Mouse (Mus musculus): Measurements from ENCODE around the gene Pus10. TPM values are rescaled to one million over a fixed set of nuclear protein-coding genes. Genes with fewer than 3 reads are reported as not detected.

Gene Pus10
- polyA plus RNA-seq, 1 experiment from 2014 or later: 19.6 TPM

DNA sequence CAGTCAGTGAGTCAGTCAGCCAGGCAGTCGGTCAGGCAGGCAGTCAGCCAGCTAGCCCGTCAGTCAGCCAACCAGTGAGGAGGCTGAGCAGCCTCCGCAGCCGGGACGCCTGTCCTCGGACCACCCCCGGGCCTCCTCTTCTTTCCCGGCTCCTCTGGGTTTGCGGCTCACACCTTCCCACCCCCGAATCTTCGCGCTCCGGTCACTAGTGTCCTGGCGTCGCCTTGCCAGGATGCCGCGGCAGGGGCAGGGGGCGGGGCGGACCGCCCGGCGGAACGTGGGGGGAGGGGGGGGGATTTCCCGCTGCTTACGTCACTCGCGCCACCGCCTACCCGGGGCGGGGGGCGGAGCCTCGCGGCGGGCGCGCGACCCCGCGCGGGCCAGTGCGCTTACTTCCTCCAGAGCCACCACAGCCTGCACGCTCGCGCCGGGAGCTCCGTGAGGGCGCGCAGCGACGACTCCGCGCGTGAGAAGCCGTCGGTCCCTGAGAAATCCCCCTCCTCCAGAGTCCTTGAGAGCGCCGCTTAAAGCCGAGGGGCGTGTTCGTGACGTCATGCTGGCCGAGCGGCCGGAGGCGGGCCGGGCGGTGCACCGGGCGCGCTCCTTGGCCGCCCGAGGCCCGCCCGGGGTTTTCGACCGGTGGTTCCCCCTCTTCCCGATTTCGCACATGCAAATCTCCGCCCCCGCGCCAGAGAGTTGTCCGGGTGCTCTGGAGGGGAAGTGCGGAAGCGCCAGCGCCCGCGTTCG, 105.5 kb downstream of the Pus10 start, which contains the start of gene Rel:
Gene Rel, minus strand, starts transcription at position 211 of the 747 bp plus-strand sequence.
- Histone ChIP-seq H3K27ac (peak within 1 kb of the TSS; percentile 95), H3K27me3 (ENCODE audit: insufficient read depth, poor library complexity, severe bottlenecking) (no peaks in the 10 kb centered on the region), H3K4me3 (peak within 1 kb of the TSS; percentile 79), H3K36me3 (no peaks in the 10 kb centered on the region), H3K9me3 (no peaks in the 10 kb centered on the region), H3K4me1 (peaks cover 5% of the 10 kb centered on the region; the same call in 1 of the 2 replicates)
- DNase-seq (ENCODE audit: low spot score): peak; percentile 93
- WGBS: under 1% methylated on average over 72 of the region's 88 CpGs

DNA sequence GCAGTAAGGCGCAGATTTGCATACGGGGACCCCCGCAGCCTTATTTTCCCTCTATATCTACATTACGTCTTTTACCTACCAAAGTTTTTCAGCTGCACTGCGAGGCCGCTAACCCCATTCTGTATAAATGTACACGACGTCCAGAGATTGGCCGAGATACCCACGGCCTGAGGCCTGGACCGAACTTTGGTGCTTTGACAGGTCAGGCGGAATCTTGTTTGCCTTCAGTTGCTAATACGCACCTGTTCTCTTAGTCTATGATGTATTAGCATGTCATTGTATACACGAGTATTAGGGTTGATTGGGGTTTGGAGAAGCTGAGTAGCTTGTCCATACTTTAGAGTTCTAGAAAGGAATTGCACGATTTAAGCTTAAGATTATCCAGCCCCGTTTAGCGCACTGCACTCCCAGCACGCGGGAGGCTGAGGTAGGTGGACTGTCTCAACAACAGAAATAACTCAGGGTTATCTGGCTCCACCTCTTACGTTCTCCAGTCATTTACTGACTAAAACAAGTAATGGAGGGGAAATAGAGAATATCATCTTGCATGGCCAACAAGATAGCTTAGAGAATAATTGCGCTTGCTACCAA, 106.1 kb downstream of the Pus10 start:
- WGBS: 6% methylated on average over 21 of the region's 21 CpGs
- no peak for DNase-seq (ENCODE audit: low spot score)
- H3K36me3 ChIP-seq: no peaks in the 10 kb centered on the region
- H3K4me1 ChIP-seq: peaks cover 5% of the 10 kb centered on the region; the same call in 1 of the 2 replicates
- H3K9me3 ChIP-seq: no peaks in the 10 kb centered on the region
- no peaks in the 10 kb centered on the region for H3K27me3 ChIP-seq (ENCODE audit: insufficient read depth, poor library complexity, severe bottlenecking)
- H3K4me3 ChIP-seq: peak overlapping the region; percentile 79
- peak overlapping the region; percentile 95 for H3K27ac ChIP-seq

DNA sequence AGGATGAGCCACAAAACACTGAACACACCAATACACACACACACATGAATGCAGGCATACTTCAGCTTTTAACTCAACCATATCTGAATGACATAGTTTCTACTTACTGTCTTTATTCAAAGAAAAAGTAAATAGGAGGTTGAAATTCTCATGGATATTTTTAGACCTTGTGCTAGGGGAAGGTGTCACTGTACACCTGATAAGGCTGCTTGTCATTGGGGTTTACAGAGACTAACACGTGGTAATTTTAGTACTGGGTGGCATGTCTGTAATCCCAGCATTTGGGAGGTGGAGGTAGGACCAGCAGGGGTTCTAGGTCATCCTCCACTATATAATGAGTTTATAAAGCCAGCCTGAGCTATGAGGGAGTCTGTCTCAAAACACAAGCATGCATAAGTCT, 107.0 kb downstream of the Pus10 start:
- Histone ChIP-seq H3K4me1 (peaks cover 5% of the 10 kb centered on the region; the same call in 1 of the 2 replicates), H3K9me3 (no peaks in the 10 kb centered on the region), H3K27ac (no peak overlapping the region), H3K36me3 (no peaks in the 10 kb centered on the region), H3K4me3 (no peak overlapping the region), H3K27me3 (ENCODE audit: insufficient read depth, poor library complexity, severe bottlenecking) (no peaks in the 10 kb centered on the region)
- WGBS: 16% methylated on average over 1 of the region's 1 CpGs
- no peak for DNase-seq (ENCODE audit: low spot score)

DNA sequence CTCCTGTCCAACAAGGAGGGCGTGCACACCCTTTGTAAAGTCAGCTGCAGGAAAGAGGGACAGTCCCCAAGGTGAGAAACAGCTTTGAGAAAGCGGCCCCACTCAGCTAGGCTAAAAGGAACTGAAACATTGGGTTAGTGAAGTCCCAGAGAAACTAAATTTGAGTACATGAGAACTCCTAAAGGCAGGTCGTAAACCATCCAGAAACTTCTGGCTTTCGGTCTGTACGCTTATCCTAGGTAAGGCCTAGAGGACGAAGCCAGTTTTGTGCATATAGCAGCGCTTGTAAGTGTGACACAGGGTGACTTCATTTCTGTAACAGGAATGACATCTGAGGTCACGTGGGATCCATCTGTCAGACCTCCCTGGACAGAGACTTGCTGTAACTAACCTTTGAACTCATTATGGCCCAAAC, 113.3 kb downstream of the Pus10 start:
- 86% methylated on average over 8 of the region's 8 CpGs for WGBS
- DNase-seq (ENCODE audit: low spot score): no peak
- no peaks in the 10 kb centered on the region for H3K36me3 ChIP-seq

DNA sequence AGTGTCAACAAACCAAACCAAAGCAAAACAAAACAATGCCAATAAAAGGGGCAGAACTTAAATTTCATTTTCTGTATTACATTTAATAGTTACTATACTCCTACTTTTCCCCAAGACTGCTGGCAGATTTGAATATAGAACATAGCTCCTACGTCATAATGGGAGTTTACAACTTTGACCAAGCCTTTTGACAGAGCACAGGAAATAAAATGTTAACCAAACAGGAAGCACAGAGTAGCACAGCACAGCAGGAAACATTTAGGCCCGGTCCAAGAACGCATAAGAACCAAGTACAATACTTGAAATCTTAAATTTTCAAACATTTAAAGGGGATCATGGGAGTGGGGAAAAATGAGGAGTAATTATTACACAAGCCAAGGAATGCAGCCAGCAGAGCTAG, 116.6 kb downstream of the Pus10 start:
- Histone ChIP-seq H3K4me3 (no peak overlapping the region), H3K27me3 (ENCODE audit: insufficient read depth, poor library complexity, severe bottlenecking) (no peaks in the 10 kb centered on the region), H3K27ac (no peak overlapping the region), H3K4me1 (no peaks in the 10 kb centered on the region), H3K36me3 (no peaks in the 10 kb centered on the region), H3K9me3 (no peaks in the 10 kb centered on the region)
- 67% methylated on average over 3 of the region's 3 CpGs for WGBS
- no peak for DNase-seq (ENCODE audit: low spot score)

More for the DNA sequence above, 113.3 kb downstream of the Pus10 start:
- Histone ChIP-seq H3K9me3 (no peaks in the 10 kb centered on the region), H3K4me3 (no peak overlapping the region), H3K27me3 (ENCODE audit: insufficient read depth, poor library complexity, severe bottlenecking) (no peaks in the 10 kb centered on the region), H3K27ac (no peak overlapping the region), H3K4me1 (no peaks in the 10 kb centered on the region)

Other genes with a start within 250 kb of the Pus10 start
- 75.9 and 94.8 TPM in 2 replicates for gene Ahsa2, start 167.6 kb upstream of the Pus10 start, polyA plus RNA-seq (2016; fragmentation: Nextera tagmentation; extraction: Ambion mirVana)
- not detected in 2 replicates for gene 1700093K21Rik, start 144.5 kb upstream of the Pus10 start, polyA plus RNA-seq (2016; fragmentation: Nextera tagmentation; extraction: Ambion mirVana)
- gene 0610010F05Rik, start 32.0 kb upstream of the Pus10 start, polyA plus RNA-seq (2016; fragmentation: Nextera tagmentation; extraction: Ambion mirVana): 21.0 and 23.5 TPM in 2 replicates
- 24.6 and 25.9 TPM in 2 replicates for gene Pex13, start 285 bp downstream of the Pus10 start, polyA plus RNA-seq (2016; fragmentation: Nextera tagmentation; extraction: Ambion mirVana)
- gene Rel, start 105.3 kb downstream of the Pus10 start, polyA plus RNA-seq (2016; fragmentation: Nextera tagmentation; extraction: Ambion mirVana): 1.2 and 1.8 TPM in 2 replicates
- gene Papolg, start 229.6 kb downstream of the Pus10 start, polyA plus RNA-seq (2016; fragmentation: Nextera tagmentation; extraction: Ambion mirVana): 11.9 and 13.6 TPM in 2 replicates